Mouse (Mus musculus) erythroblast, embryonic 14.5 days (primary cell): Measurements from ENCODE around the gene Msln.

ENCODE experiments used
- GATA1 ChIP-seq: IDR thresholded peaks from 2 replicates; pipeline ENCODE4 v1.6.1; 2012; ENCODE audit warnings: low read length, inconsistent platforms, mixed read lengths
- TAL1 ChIP-seq: IDR thresholded peaks from 3 replicates; pipeline ENCODE4 v1.6.1; 2012; ENCODE audit warnings: low read length, inconsistent platforms, mixed read lengths

- TF ChIP-seq TAL1 = no peak
- TF ChIP-seq GATA1 = no peak
These were observed 1.6 kb upstream of the Msln start for GRCm38 (mm10) chr17:25755627-25756377.
